Mouse (Mus musculus) midbrain, postnatal 0 days (tissue): ENCODE results near the gene Brms1. TPM values are rescaled to one million over a fixed set of nuclear protein-coding genes. Genes with fewer than 3 reads are reported as not detected.

ENCODE experiments used
- ATAC-seq: fragments of 200-750 bp; cut with Nextera tagmentation; 2 replicates; pipeline ENCODE4 v1.8.0; 2017; ENCODE audit warnings: moderate number of reproducible peaks, mild to moderate bottlenecking, moderate TSS enrichment, moderate library complexity; ENCODE audit not compliant: low FRiP score
- DNase-seq: peaks from one replicate; pipeline ENCODE4 v3.0.0-alpha.2; 2015; ENCODE audit warnings: low spot score
- H3K27ac ChIP-seq: fragments of 300-500 bp; sonication (generic); 2 replicates; pipeline ENCODE4 v1.5.1; 2014; ENCODE audit warnings: low read depth, mild to moderate bottlenecking, low read length, mixed read lengths
- H3K27me3 ChIP-seq: fragments of 300-500 bp; sonication (generic); 2 replicates; pipeline ENCODE4 v1.6.1; 2014; ENCODE audit warnings: low read length, control low read depth, mixed read lengths; ENCODE audit not compliant: insufficient read depth
- H3K36me3 ChIP-seq: fragments of 300-500 bp; sonication (generic); 2 replicates; pipeline ENCODE4 v1.6.1; 2014; ENCODE audit warnings: low read length, control low read depth, mixed read lengths; ENCODE audit not compliant: insufficient read depth
- H3K4me1 ChIP-seq: fragments of 300-500 bp; sonication (generic); 2 replicates; pipeline ENCODE4 v1.6.1; 2014; ENCODE audit warnings: mild to moderate bottlenecking, control low read depth, antibody characterized with exemption, low read length, mixed read lengths; ENCODE audit not compliant: insufficient read depth
- H3K4me2 ChIP-seq: fragments of 300-500 bp; sonication (generic); 2 replicates; pipeline ENCODE4 v1.6.1; 2014; ENCODE audit warnings: low read depth, mild to moderate bottlenecking, low read length, mixed read lengths; ENCODE audit not compliant: poor library complexity, severe bottlenecking
- H3K4me3 ChIP-seq: fragments of 300-500 bp; sonication (generic); 2 replicates; pipeline ENCODE4 v1.5.1; 2014; ENCODE audit warnings: low read depth, mild to moderate bottlenecking, low read length, moderate library complexity
- H3K9ac ChIP-seq: fragments of 300-500 bp; sonication (generic); replicated peaks from 2 replicates; pipeline ENCODE4 v1.6.1; 2014; ENCODE audit warnings: mild to moderate bottlenecking, low read length, moderate library complexity, mixed read lengths; ENCODE audit not compliant: poor library complexity, severe bottlenecking
- H3K9me3 ChIP-seq: fragments of 300-500 bp; sonication (generic); 2 replicates; pipeline ENCODE4 v1.6.1; 2016; ENCODE audit warnings: low read length, control low read depth
- CTCF ChIP-seq: IDR thresholded peaks from 2 replicates; pipeline ENCODE4 v1.5.1; 2016; ENCODE audit warnings: antibody characterized with exemption, mild to moderate bottlenecking
- WGBS: fragments of 180-500 bp; shearing (Covaris S2); extraction: QIAGEN DNeasy Blood & Tissue Kit; methylation state at CpG from one replicate; pipeline ENCODE4 v1.1.7; 2014; 5-methylcytosine and 5-hydroxymethylcytosine counted together
- polyA plus RNA-seq: library from polyadenylated mRNA; unstranded; fragments of >200 nt; fragmentation: Nextera tagmentation; extraction: Ambion mirVana; gene quantifications from 2 replicates; pipeline ENCODE4 v1.2.1, GENCODE M21; 2015
- total RNA-seq: library from RNA; depleted of rRNA; stranded (reverse); fragments of >200 nt; gene quantifications from 2 replicates; pipeline ENCODE4 v1.2.3, GENCODE M21; 2014; rRNA removed

Brms1 gene
- 2.1 TPM in 1 of 2 replicates, not detected in the other for total RNA-seq
- polyA plus RNA-seq: 14.3 and 15.3 TPM in 2 replicates

DNA sequence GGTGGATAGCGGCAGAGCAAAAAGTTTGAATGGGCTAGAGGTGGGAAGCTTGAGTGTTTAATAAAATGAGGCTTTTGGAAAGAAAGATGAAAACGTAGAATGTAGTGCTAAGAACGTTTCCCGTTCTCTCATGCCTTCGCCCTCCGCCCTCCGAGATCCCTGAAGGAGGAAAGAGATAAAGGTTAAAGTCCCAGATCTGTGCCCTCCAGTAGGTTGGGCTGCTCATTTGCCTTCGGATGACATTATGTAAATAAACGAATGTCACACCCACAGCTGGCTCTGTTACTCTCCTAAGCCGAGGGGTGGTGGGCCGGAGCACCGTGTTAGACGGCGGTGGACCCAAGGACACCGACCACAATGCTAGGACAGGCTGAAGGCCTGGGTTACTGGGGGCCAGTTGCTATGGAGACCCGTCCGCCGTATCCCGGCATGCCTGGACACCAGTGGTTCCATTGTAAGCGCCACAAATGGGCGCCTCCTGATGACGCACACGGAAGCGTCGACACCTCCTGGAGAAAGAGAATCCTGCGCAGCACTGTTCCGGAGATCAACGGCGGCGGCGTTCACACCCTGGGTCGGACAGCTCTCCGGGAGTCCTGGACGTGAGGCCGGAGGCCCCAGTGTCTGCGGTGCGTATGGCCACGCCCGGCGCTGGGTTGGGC is at the start of gene Brms1:
Gene Brms1 (plus strand): TSS at position 493 of the 662 bp plus-strand sequence.
- peak within 1 kb of the TSS; percentile 82 for H3K4me3 ChIP-seq
- H3K9ac ChIP-seq: peak within 1 kb of the TSS; percentile 76
- DNase-seq: peak; percentile 96
- H3K36me3 ChIP-seq: peaks cover 12% of the 10 kb centered on the region
- H3K27ac ChIP-seq: 0 out of 2 replicates have a peak within 1 kb of the TSS, but pooled peaks have one; percentile 3
- peak; percentile 11; the same call in 1 of the 2 replicates for TF ChIP-seq CTCF
- H3K9me3 ChIP-seq: no peaks in the 10 kb centered on the region
- peak; percentile 61 for ATAC-seq
- H3K4me1 ChIP-seq: peaks cover 15% of the 10 kb centered on the region
- WGBS: 6% methylated on average over 40 of the region's 40 CpGs
- peak within 1 kb of the TSS; percentile 96 for H3K4me2 ChIP-seq
- no peaks in the 10 kb centered on the region for H3K27me3 ChIP-seq

DNA sequence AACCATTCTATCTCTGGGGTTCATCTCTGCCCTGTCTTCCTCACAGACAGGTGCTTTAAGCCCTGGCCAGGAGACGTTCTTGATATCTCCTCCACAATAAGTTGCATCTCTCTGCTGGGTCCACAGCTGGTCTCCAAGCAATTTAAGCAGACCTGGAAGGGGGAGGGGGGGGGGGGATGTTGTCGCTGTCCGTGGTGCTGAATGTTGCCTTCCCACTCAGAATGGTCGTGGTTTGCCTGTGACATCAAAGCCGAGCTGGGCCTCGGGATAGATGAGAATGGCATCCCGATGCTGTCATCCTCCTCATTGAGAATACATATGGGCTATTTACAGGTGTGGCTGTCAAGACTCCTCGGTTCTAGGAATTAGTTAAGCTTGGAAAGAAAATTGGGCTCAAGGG is 48.8 kb upstream of the Brms1 start:
- ATAC-seq: no peak
- no peak overlapping the region for H3K4me3 ChIP-seq
- H3K27me3 ChIP-seq: no peaks in the 10 kb centered on the region
- H3K36me3 ChIP-seq: no peaks in the 10 kb centered on the region
- DNase-seq: no peak
- TF ChIP-seq CTCF: no peak
- H3K4me1 ChIP-seq: peaks cover 25% of the 10 kb centered on the region; the same call in 1 of the 2 replicates
- 16% methylated on average over 8 of the region's 8 CpGs for WGBS
- no peak overlapping the region for H3K27ac ChIP-seq
- H3K9me3 ChIP-seq: no peaks in the 10 kb centered on the region
- H3K9ac ChIP-seq: no peak overlapping the region
- no peak overlapping the region for H3K4me2 ChIP-seq

DNA sequence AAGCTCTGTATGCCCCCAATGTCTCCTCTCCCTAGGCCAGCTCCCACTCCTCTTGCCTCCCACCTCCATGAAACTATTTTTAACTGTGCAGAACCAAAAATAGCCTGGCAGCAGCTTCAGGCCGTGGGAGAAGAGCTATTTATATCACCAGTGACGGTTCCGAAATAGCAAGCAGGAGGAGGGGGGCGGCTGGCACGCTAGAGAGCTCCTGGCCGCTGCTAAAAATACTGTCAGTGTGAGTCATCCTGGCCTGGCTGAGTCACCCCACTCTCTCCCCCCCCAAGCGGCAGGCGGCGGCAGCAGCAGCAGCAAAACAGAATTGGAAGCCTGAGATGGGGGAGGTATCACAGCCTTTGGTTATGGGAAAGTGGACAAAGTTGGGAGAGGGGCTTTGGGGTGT is 48.2 kb upstream of the Brms1 start:
- ATAC-seq (no peak), DNase-seq (peak; percentile 79)
- TF ChIP-seq CTCF: peak; percentile 35; the same call in 1 of the 2 replicates
- Histone ChIP-seq H3K27me3 (no peaks in the 10 kb centered on the region), H3K36me3 (no peaks in the 10 kb centered on the region), H3K4me1 (peaks cover 30% of the 10 kb centered on the region; the same call in 1 of the 2 replicates), H3K27ac (no peak overlapping the region; the same call in 1 of the 2 replicates), H3K4me2 (peak overlapping the region; percentile 34), H3K9ac (no peak overlapping the region), H3K4me3 (no peak overlapping the region), H3K9me3 (no peaks in the 10 kb centered on the region)
- 3% methylated on average over 9 of the region's 9 CpGs for WGBS

DNA sequence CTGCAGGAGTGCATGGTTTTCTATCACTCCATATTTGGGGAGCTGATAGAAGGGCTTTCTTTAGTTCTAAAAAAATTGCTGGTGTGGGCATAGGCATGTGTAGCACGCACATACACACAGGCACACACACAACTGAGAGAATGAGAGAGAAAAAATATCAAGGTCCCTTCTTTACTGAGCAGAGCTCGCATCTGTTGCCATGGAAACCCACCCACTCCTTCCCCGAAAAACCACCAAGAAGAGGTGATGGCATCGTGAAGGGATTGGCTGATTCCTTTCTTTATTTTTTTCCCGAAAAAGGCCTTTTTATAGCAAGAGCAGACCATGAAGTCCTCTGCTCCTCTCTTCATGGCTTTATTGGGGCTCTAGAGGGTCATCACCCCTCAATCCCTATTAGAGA is 47.1 kb upstream of the Brms1 start:
- ATAC-seq (no peak), DNase-seq (peak; percentile 77)
- no peak for TF ChIP-seq CTCF
- peak overlapping the region; percentile 20 for H3K4me2 ChIP-seq
- peaks cover 34% of the 10 kb centered on the region for H3K4me1 ChIP-seq
- H3K36me3 ChIP-seq: no peaks in the 10 kb centered on the region
- WGBS: 17% methylated on average over 5 of the region's 5 CpGs
- no peak overlapping the region; the same call in 1 of the 2 replicates for H3K4me3 ChIP-seq
- H3K27ac ChIP-seq: peak overlapping the region; percentile 79
- H3K9me3 ChIP-seq: no peaks in the 10 kb centered on the region
- no peak overlapping the region for H3K9ac ChIP-seq
- no peaks in the 10 kb centered on the region for H3K27me3 ChIP-seq

DNA sequence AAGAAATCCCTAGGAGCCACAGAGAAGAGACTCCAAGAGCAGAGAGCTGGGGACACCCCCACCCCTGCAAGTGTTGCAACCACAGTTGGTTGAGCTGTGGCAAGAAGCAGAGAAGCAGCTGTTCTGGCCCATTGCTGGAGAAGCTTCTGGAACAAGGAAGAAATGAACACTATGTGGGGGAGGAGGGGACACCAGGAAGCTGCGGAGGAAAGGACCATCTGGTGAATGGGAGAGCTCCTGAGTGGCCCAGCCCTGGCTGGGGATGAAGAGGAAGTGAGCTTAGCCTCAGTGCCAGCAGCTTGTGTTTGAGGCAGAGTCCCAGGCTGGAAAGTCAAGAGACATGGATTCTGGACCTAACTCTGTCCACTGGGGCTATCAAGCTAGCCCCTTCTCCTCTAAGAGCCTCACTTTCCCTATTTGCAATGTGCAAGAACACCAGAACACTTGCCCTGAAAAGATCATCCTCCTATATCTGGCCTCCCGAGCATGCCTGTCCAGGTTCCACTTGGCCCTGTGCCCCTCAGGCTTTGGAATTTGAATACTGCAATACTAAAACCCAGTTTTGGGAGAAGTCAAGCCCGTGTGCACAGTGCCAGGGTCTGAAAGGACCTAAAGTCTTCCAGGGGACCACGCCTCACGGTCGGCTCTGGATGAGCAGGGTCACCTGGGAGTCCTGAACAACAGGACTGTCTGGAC is 41.6 kb upstream of the Brms1 start:
- Histone ChIP-seq H3K4me2 (peak overlapping the region; percentile 33), H3K9me3 (no peaks in the 10 kb centered on the region), H3K4me1 (peaks cover 41% of the 10 kb centered on the region), H3K36me3 (no peaks in the 10 kb centered on the region), H3K27me3 (no peaks in the 10 kb centered on the region), H3K4me3 (no peak overlapping the region), H3K27ac (no peak overlapping the region), H3K9ac (peak overlapping the region; percentile 19; the same call in 1 of the 2 replicates)
- DNase-seq: no peak
- no peak for ATAC-seq
- WGBS: 71% methylated on average over 6 of the region's 6 CpGs
- TF ChIP-seq CTCF: no peak
